Mouse (Mus musculus) stomach, embryonic 15.5 days (tissue): Measurements from ENCODE around the gene Ralb. TPM values are rescaled to one million over a fixed set of nuclear protein-coding genes. Genes with fewer than 3 reads are reported as not detected.

ENCODE experiments used
- ATAC-seq: fragments of 200-750 bp; cut with Nextera tagmentation; 2 replicates; pipeline ENCODE4 v1.8.0; 2017; ENCODE audit warnings: low read depth, moderate number of reproducible peaks, moderate TSS enrichment; ENCODE audit not compliant: insufficient read depth, low FRiP score
- H3K27ac ChIP-seq: fragments of 300-500 bp; sonication (generic); 2 replicates; pipeline ENCODE4 v1.5.1; 2015; ENCODE audit warnings: mild to moderate bottlenecking, inconsistent platforms
- H3K27me3 ChIP-seq: fragments of 300-500 bp; sonication (generic); replicated peaks from 2 replicates; pipeline ENCODE4 v1.6.1; 2015; ENCODE audit warnings: inconsistent platforms
- H3K36me3 ChIP-seq: fragments of 300-500 bp; sonication (generic); 2 replicates; pipeline ENCODE4 v1.6.1; 2015; ENCODE audit warnings: inconsistent platforms
- H3K4me1 ChIP-seq: fragments of 300-500 bp; sonication (generic); 2 replicates; pipeline ENCODE4 v1.6.1; 2015; ENCODE audit warnings: inconsistent platforms
- H3K4me2 ChIP-seq: fragments of 300-500 bp; sonication (generic); 2 replicates; pipeline ENCODE4 v1.6.1; 2015; ENCODE audit warnings: mild to moderate bottlenecking, inconsistent platforms
- H3K4me3 ChIP-seq: fragments of 300-500 bp; sonication (generic); replicated peaks from 2 replicates; pipeline ENCODE4 v1.5.1; 2015; ENCODE audit warnings: inconsistent platforms
- H3K9ac ChIP-seq: fragments of 300-500 bp; sonication (generic); 2 replicates; pipeline ENCODE4 v1.6.1; 2015; ENCODE audit warnings: inconsistent platforms
- H3K9me3 ChIP-seq: fragments of 300-500 bp; sonication (generic); 2 replicates; pipeline ENCODE4 v1.6.1; 2016; ENCODE audit warnings: inconsistent platforms
- WGBS: fragments of 180-500 bp; shearing (Covaris S2); methylation state at CpG from one replicate; pipeline ENCODE4 v1.1.7; 2015; 5-methylcytosine and 5-hydroxymethylcytosine counted together
- polyA plus RNA-seq: library from polyadenylated mRNA; unstranded; fragments of >200 nt; fragmentation: Nextera tagmentation; extraction: Ambion mirVana; gene quantifications from 2 replicates; pipeline ENCODE4 v1.2.1, GENCODE M21; 2015

The Ralb gene
- polyA plus RNA-seq, 1 experiment from 2014 or later: 139 TPM

- Histone ChIP-seq H3K9ac (no peak overlapping the region), H3K4me1 (peaks cover 2% of the 10 kb centered on the region; the same call in 1 of the 2 replicates), H3K4me3 (no peak overlapping the region), H3K36me3 (no peaks in the 10 kb centered on the region), H3K4me2 (0 out of 2 replicates have a peak overlapping the region, but pooled peaks have one; percentile 5), H3K27me3 (0 out of 2 replicates have a peak, but pooled peaks cover 3% of the 10 kb centered on the region), H3K27ac (no peak overlapping the region), H3K9me3 (no peaks in the 10 kb centered on the region)
- no peak for ATAC-seq
- 9% methylated on average over 10 of the region's 10 CpGs for WGBS
These were observed 46.5 kb downstream of the Ralb start for GRCm38 (mm10) chr1:119457993-119458605.

GRCm38 (mm10) chr1:119457528-119457855 is 47.1 kb downstream of the Ralb start:
- Histone ChIP-seq H3K27ac (no peak overlapping the region), H3K4me3 (peak overlapping the region; percentile 5; the same call in 1 of the 2 replicates), H3K4me1 (peaks cover 2% of the 10 kb centered on the region; the same call in 1 of the 2 replicates), H3K27me3 (0 out of 2 replicates have a peak, but pooled peaks cover 3% of the 10 kb centered on the region), H3K9ac (no peak overlapping the region), H3K36me3 (no peaks in the 10 kb centered on the region), H3K4me2 (peak overlapping the region; percentile 32; the same call in 1 of the 2 replicates), H3K9me3 (no peaks in the 10 kb centered on the region)
- 40% methylated on average over 4 of the region's 5 CpGs for WGBS
- ATAC-seq: peak; percentile 42; the same call in 1 of the 2 replicates

- H3K9me3 ChIP-seq: no peaks in the 10 kb centered on the region
- peaks cover 2% of the 10 kb centered on the region; the same call in 1 of the 2 replicates for H3K4me1 ChIP-seq
- no peak for ATAC-seq
- no peaks in the 10 kb centered on the region for H3K36me3 ChIP-seq
- WGBS: 23% methylated on average over 19 of the region's 19 CpGs
- H3K4me3 ChIP-seq: peak overlapping the region; percentile 5; the same call in 1 of the 2 replicates
- H3K4me2 ChIP-seq: peak overlapping the region; percentile 32
- H3K9ac ChIP-seq: no peak overlapping the region
- 0 out of 2 replicates have a peak, but pooled peaks cover 3% of the 10 kb centered on the region for H3K27me3 ChIP-seq
- no peak overlapping the region for H3K27ac ChIP-seq
These were observed 47.7 kb downstream of the Ralb start for GRCm38 (mm10) chr1:119456671-119457527.

- peaks cover 2% of the 10 kb centered on the region; the same call in 1 of the 2 replicates for H3K4me1 ChIP-seq
- no peak overlapping the region for H3K27ac ChIP-seq
- H3K36me3 ChIP-seq: no peaks in the 10 kb centered on the region
- WGBS: 62% methylated on average over 4 of the region's 4 CpGs
- 0 out of 2 replicates have a peak, but pooled peaks cover 3% of the 10 kb centered on the region for H3K27me3 ChIP-seq
- no peak overlapping the region for H3K9ac ChIP-seq
- H3K9me3 ChIP-seq: no peaks in the 10 kb centered on the region
- no peak for ATAC-seq
- H3K4me2 ChIP-seq: no peak overlapping the region
- H3K4me3 ChIP-seq: no peak overlapping the region
These were observed 50.9 kb downstream of the Ralb start for GRCm38 (mm10) chr1:119453731-119454130.

- H3K36me3 ChIP-seq: no peaks in the 10 kb centered on the region
- H3K9me3 ChIP-seq: no peaks in the 10 kb centered on the region
- 65% methylated on average over 10 of the region's 10 CpGs for WGBS
- ATAC-seq: no peak
- H3K4me1 ChIP-seq: no peaks in the 10 kb centered on the region
- H3K27me3 ChIP-seq: no peaks in the 10 kb centered on the region
- H3K27ac ChIP-seq: no peak overlapping the region
- no peak overlapping the region for H3K4me2 ChIP-seq
- H3K4me3 ChIP-seq: no peak overlapping the region
- no peak overlapping the region for H3K9ac ChIP-seq
These were observed 53.2 kb downstream of the Ralb start for GRCm38 (mm10) chr1:119451417-119451816.

GRCm38 (mm10) chr1:119450651-119451345 is 53.8 kb downstream of the Ralb start:
- no peak overlapping the region for H3K9ac ChIP-seq
- H3K4me2 ChIP-seq: no peak overlapping the region
- ATAC-seq: no peak
- 84% methylated on average over 10 of the region's 10 CpGs for WGBS
- no peak overlapping the region for H3K4me3 ChIP-seq
- no peak overlapping the region for H3K27ac ChIP-seq
- no peaks in the 10 kb centered on the region for H3K27me3 ChIP-seq
- no peaks in the 10 kb centered on the region for H3K4me1 ChIP-seq
- H3K36me3 ChIP-seq: no peaks in the 10 kb centered on the region
- no peaks in the 10 kb centered on the region for H3K9me3 ChIP-seq

GRCm38 (mm10) chr1:119446753-119447283 is 57.8 kb downstream of the Ralb start:
- Histone ChIP-seq H3K36me3 (no peaks in the 10 kb centered on the region), H3K9me3 (no peaks in the 10 kb centered on the region), H3K4me3 (no peak overlapping the region), H3K4me1 (no peaks in the 10 kb centered on the region), H3K4me2 (no peak overlapping the region), H3K27me3 (no peaks in the 10 kb centered on the region), H3K9ac (no peak overlapping the region), H3K27ac (no peak overlapping the region)
- 66% methylated on average over 10 of the region's 10 CpGs for WGBS
- ATAC-seq: no peak

GRCm38 (mm10) chr1:119443591-119444350 is 60.8 kb downstream of the Ralb start:
- Histone ChIP-seq H3K9me3 (no peaks in the 10 kb centered on the region), H3K27ac (no peak overlapping the region), H3K9ac (no peak overlapping the region), H3K4me2 (no peak overlapping the region), H3K36me3 (no peaks in the 10 kb centered on the region), H3K4me1 (no peaks in the 10 kb centered on the region), H3K27me3 (no peaks in the 10 kb centered on the region), H3K4me3 (no peak overlapping the region)
- ATAC-seq: no peak
- WGBS: 84% methylated on average over 21 of the region's 21 CpGs

- Histone ChIP-seq H3K27ac (no peak overlapping the region), H3K36me3 (no peaks in the 10 kb centered on the region), H3K27me3 (no peaks in the 10 kb centered on the region), H3K9me3 (no peaks in the 10 kb centered on the region), H3K9ac (no peak overlapping the region), H3K4me1 (no peaks in the 10 kb centered on the region), H3K4me2 (no peak overlapping the region), H3K4me3 (no peak overlapping the region)
- no peak for ATAC-seq
- 85% methylated on average over 9 of the region's 9 CpGs for WGBS
These were observed 61.7 kb downstream of the Ralb start for GRCm38 (mm10) chr1:119442901-119443300.

- Histone ChIP-seq H3K4me1 (no peaks in the 10 kb centered on the region), H3K9me3 (no peaks in the 10 kb centered on the region), H3K4me3 (no peak overlapping the region), H3K27ac (no peak overlapping the region), H3K36me3 (no peaks in the 10 kb centered on the region), H3K27me3 (no peaks in the 10 kb centered on the region), H3K9ac (no peak overlapping the region), H3K4me2 (no peak overlapping the region)
- 89% methylated on average over 9 of the region's 9 CpGs for WGBS
- ATAC-seq: no peak
These were observed 66.4 kb downstream of the Ralb start for GRCm38 (mm10) chr1:119438105-119438637.

- no peak overlapping the region for H3K4me2 ChIP-seq
- no peak for ATAC-seq
- H3K4me3 ChIP-seq: no peak overlapping the region
- WGBS: 50% methylated on average over 6 of the region's 6 CpGs
- no peaks in the 10 kb centered on the region for H3K9me3 ChIP-seq
- H3K36me3 ChIP-seq: no peaks in the 10 kb centered on the region
- H3K27me3 ChIP-seq: no peaks in the 10 kb centered on the region
- no peaks in the 10 kb centered on the region for H3K4me1 ChIP-seq
- H3K27ac ChIP-seq: no peak overlapping the region
- no peak overlapping the region for H3K9ac ChIP-seq
These were observed 67.2 kb downstream of the Ralb start for GRCm38 (mm10) chr1:119437401-119437800.
